Mouse (Mus musculus) forebrain, embryonic 12.5 days (tissue): ENCODE measurements around the gene Arl6ip1. TPM values are rescaled to one million over a fixed set of nuclear protein-coding genes. Genes with fewer than 3 reads are reported as not detected.
A peak's percentile ranks its signal among the peaks of the same experiment; 100 is the strongest.

Source experiments
- ATAC-seq: fragments of 200-750 bp; cut with Nextera tagmentation; 2 replicates; pipeline ENCODE4 v1.8.0; 2017; ENCODE audit warnings: moderate TSS enrichment; ENCODE audit not compliant: low FRiP score
- H3K27ac ChIP-seq: fragments of 300-500 bp; sonication (generic); 2 replicates; pipeline ENCODE4 v1.5.1; 2016; ENCODE audit warnings: mild to moderate bottlenecking
- H3K27me3 ChIP-seq: fragments of 300-500 bp; sonication (generic); 2 replicates; pipeline ENCODE4 v1.6.1; 2016; ENCODE audit warnings: mild to moderate bottlenecking
- H3K36me3 ChIP-seq: fragments of 300-500 bp; sonication (generic); replicated peaks from 2 replicates; pipeline ENCODE4 v1.6.1; 2016; ENCODE audit warnings: mild to moderate bottlenecking
- H3K4me1 ChIP-seq: fragments of 300-500 bp; sonication (generic); 2 replicates; pipeline ENCODE4 v1.6.1; 2016
- H3K4me2 ChIP-seq: fragments of 300-500 bp; sonication (generic); 2 replicates; pipeline ENCODE4 v1.6.1; 2016; ENCODE audit warnings: mild to moderate bottlenecking, moderate library complexity
- H3K4me3 ChIP-seq: fragments of 300-500 bp; sonication (generic); replicated peaks from 2 replicates; pipeline ENCODE4 v1.5.1; 2016; ENCODE audit warnings: mild to moderate bottlenecking
- H3K9ac ChIP-seq: fragments of 300-500 bp; sonication (generic); 2 replicates; pipeline ENCODE4 v1.6.1; 2016; ENCODE audit warnings: mild to moderate bottlenecking
- H3K9me3 ChIP-seq: fragments of 300-500 bp; sonication (generic); 2 replicates; pipeline ENCODE4 v1.6.1; 2016
- WGBS: fragments of 180-500 bp; shearing (Covaris S2); methylation state at CpG from one replicate; pipeline ENCODE4 v1.1.7; 2016; 5-methylcytosine and 5-hydroxymethylcytosine counted together
- polyA plus RNA-seq: library from polyadenylated mRNA; unstranded; fragments of >200 nt; fragmentation: Nextera tagmentation; extraction: Ambion mirVana; gene quantifications from 2 replicates; pipeline ENCODE4 v1.2.1, GENCODE M21; 2016

Arl6ip1 gene
- polyA plus RNA-seq, 1 experiment from 2014 or later: 624 TPM

DNA sequence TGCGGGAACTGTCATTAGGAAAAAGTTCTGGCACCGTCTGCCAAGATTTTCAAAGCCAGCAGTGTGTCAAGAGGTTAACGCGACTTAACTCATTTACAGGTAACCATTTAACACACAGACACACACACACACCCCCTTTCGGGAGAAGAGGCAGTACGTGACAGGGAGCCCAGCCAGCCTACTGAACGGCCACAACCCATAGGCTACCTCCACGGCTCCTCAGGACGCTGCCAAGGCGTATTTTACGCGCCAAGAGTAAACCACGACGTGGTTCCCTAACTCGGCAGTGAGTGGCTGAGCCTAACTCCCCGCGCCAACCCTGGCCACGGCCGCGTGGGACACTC is 14.0 kb downstream of the Arl6ip1 start:
- ATAC-seq: peak; percentile 64; the same call in 1 of the 2 replicates
- H3K36me3 ChIP-seq: peaks cover 69% of the 10 kb centered on the region
- under 1% methylated on average over 20 of the region's 20 CpGs for WGBS

DNA sequence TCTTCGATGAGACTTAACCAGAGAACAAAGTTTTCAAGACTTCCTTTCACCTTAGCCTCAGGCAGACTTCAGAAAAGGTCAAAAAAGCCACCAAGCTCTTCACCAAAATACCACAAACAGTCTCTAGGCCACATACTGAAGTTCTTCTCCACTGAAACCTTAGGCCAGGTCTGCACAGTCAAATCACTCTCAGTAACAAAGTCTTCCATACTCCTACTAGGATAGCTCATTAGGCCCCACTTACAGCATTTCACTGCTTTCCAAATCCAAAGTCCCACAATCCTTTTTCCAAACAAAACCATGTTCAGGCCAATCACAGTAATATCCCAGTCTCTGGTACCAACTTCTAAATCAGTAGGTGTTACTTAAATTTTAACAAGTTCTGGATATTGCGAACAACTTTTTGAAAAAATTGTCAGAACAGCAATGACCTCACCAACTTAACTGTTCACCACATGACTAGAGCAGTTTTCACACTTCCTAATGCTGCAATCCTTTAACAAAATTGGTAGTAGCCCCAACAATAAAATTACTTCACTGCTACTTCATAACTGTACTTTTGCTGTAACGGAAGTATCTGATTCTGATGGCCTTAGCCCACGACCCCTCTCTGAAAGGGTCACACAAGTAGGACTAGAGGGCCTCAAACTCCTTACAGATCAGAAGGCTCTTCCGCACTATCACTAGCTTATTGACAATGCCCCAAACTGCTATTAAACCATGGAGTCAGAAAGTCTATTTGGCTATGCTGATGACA is 15.7 kb downstream of the Arl6ip1 start:
- peak overlapping the region; percentile 99; the same call in 1 of the 2 replicates for H3K9ac ChIP-seq

More for the DNA sequence above, 14.0 kb downstream of the Arl6ip1 start:
- peak overlapping the region; percentile 91 for H3K27ac ChIP-seq
- peak overlapping the region; percentile 99 for H3K9ac ChIP-seq
- H3K9me3 ChIP-seq: no peaks in the 10 kb centered on the region
- peak overlapping the region; percentile 86 for H3K4me3 ChIP-seq
- H3K4me2 ChIP-seq: peak overlapping the region; percentile 94
- H3K27me3 ChIP-seq: no peaks in the 10 kb centered on the region
- H3K4me1 ChIP-seq: peaks cover 53% of the 10 kb centered on the region

DNA sequence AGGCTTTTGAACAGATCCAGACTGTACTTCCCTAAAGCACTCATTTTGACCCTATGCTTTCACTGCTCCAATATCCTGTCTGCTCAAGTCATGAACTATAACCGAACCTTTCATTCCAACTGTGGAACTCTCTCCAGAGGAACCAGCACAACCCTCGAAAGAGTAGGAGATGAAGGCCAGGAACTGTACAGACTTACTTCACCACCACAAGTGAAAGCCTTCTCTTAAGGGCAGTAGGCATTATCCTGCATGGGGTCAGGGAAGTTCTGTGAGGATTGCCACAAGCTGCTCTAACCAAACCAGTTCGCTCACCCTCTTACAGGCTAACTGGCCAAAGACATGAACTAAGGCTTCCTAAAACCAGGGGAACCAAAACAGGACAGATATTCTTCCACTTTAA is 18.3 kb downstream of the Arl6ip1 start:
- Histone ChIP-seq H3K27me3 (no peaks in the 10 kb centered on the region), H3K27ac (no peak overlapping the region), H3K9me3 (no peaks in the 10 kb centered on the region), H3K4me1 (peaks cover 54% of the 10 kb centered on the region), H3K4me3 (no peak overlapping the region), H3K9ac (no peak overlapping the region; the same call in 1 of the 2 replicates), H3K4me2 (peak overlapping the region; percentile 24), H3K36me3 (peaks cover 86% of the 10 kb centered on the region)
- 84% methylated on average over 3 of the region's 3 CpGs for WGBS
- ATAC-seq: no peak

More for the DNA sequence above, 15.7 kb downstream of the Arl6ip1 start:
- Histone ChIP-seq H3K9me3 (no peaks in the 10 kb centered on the region), H3K36me3 (peaks cover 69% of the 10 kb centered on the region), H3K4me1 (peaks cover 57% of the 10 kb centered on the region), H3K4me2 (peak overlapping the region; percentile 94), H3K4me3 (peak overlapping the region; percentile 86), H3K27ac (no peak overlapping the region), H3K27me3 (no peaks in the 10 kb centered on the region)
- ATAC-seq: no peak
- 80% methylated on average over 5 of the region's 5 CpGs for WGBS

- H3K4me2 ChIP-seq: no peak overlapping the region
- ATAC-seq: no peak
- WGBS: 60% methylated on average over 1 of the region's 1 CpGs
- H3K36me3 ChIP-seq: peaks cover 83% of the 10 kb centered on the region
- no peaks in the 10 kb centered on the region for H3K9me3 ChIP-seq
- no peak overlapping the region for H3K9ac ChIP-seq
- no peak overlapping the region for H3K27ac ChIP-seq
- H3K4me1 ChIP-seq: peaks cover 29% of the 10 kb centered on the region
- no peak overlapping the region for H3K4me3 ChIP-seq
- H3K27me3 ChIP-seq: no peaks in the 10 kb centered on the region
Observed at GRCm38 (mm10) chr7:118107671-118108070, 21.8 kb downstream of the Arl6ip1 start.

DNA sequence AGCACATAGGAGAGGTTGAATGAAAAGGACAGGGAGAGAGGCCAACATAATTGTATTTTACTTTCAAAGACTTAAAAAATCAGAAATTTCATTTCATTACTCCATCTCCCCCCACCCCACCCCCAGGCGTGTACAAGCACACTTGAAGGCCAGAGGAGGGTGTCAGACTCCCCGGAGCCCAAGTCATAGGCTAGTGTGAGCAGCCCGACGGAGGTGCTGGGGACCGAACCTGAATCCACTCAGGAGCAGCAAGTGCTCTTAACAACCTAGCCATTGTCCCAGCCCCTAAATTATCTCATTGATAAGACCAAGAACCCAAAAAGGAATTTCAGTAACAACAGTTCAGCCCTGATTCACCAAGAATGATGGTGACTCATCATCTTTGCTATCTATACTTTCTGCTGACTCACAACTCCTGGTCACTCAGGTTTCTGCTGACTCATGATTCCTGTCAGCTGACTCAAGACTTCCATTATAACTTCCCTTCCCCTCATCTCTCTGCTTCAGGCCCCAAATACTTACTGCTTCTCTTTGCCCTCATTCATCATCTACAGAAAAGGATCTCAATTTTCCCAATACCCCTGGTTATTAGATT is 24.9 kb downstream of the Arl6ip1 start:
- Histone ChIP-seq H3K4me1 (peaks cover 4% of the 10 kb centered on the region; the same call in 1 of the 2 replicates), H3K27ac (no peak overlapping the region), H3K9ac (no peak overlapping the region), H3K36me3 (peaks cover 52% of the 10 kb centered on the region), H3K27me3 (no peaks in the 10 kb centered on the region), H3K9me3 (no peaks in the 10 kb centered on the region), H3K4me3 (no peak overlapping the region), H3K4me2 (no peak overlapping the region)
- WGBS: 79% methylated on average over 5 of the region's 5 CpGs
- no peak for ATAC-seq

DNA sequence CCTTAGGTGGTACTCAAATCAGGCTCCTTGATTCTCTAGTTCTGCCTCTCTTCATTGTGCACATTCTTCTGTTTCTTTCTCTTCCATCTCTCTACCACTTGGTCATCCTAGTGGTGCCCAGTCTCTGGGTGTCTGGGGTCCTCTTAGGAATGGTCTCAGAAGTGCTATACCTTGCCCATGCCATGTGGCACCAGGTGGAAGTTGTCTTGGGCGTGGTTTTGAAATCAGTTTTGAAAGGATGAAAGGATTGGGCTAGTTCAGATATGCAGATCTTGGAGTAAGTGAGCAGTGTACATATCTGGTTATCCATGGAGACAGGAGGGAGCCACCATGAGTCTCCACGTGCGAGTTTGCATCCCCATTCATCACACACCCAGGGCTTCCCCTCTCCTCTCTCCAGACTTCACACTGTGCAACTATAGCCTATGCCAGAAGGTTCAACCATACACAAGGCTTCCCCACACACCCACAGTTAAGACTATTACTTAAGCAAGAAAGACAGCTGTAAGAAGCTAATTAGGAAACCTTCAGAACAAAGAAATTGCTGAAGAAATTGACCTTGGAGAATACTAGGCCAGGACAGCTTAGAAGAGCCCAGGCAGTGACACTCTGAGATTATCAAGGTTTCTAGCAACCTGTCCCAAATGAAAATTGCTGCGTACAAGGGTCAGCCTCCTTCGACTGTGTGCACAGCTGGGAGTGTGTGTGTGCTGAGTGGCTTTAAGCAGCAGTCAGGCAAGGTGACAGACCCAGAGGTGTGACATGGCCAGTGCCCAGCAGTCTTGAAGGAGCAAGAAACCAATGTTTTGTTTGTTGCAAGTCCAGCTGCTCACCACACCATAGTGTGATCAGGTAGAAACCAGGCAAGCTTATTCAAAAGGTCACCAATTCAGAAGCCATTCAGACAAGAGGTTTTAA is 25.7 kb downstream of the Arl6ip1 start:
- WGBS: 46% methylated on average over 5 of the region's 5 CpGs
- H3K4me1 ChIP-seq: peaks cover 4% of the 10 kb centered on the region; the same call in 1 of the 2 replicates
- H3K4me3 ChIP-seq: no peak overlapping the region
- H3K27me3 ChIP-seq: no peaks in the 10 kb centered on the region
- no peak overlapping the region for H3K4me2 ChIP-seq
- no peaks in the 10 kb centered on the region for H3K9me3 ChIP-seq
- peak overlapping the region; percentile 19; the same call in 1 of the 2 replicates for H3K27ac ChIP-seq
- peaks cover 44% of the 10 kb centered on the region for H3K36me3 ChIP-seq
- no peak overlapping the region for H3K9ac ChIP-seq
- no peak for ATAC-seq

- H3K4me1 ChIP-seq: peaks cover 4% of the 10 kb centered on the region; the same call in 1 of the 2 replicates
- no peaks in the 10 kb centered on the region for H3K9me3 ChIP-seq
- H3K4me2 ChIP-seq: no peak overlapping the region
- peak overlapping the region; percentile 27 for H3K27ac ChIP-seq
- no peak overlapping the region for H3K4me3 ChIP-seq
- peak; percentile 27 for ATAC-seq
- no peak overlapping the region for H3K9ac ChIP-seq
- WGBS: 53% methylated on average over 4 of the region's 4 CpGs
- no peaks in the 10 kb centered on the region for H3K27me3 ChIP-seq
- H3K36me3 ChIP-seq: peaks cover 35% of the 10 kb centered on the region
Observed at GRCm38 (mm10) chr7:118102678-118103461, 26.6 kb downstream of the Arl6ip1 start.

DNA sequence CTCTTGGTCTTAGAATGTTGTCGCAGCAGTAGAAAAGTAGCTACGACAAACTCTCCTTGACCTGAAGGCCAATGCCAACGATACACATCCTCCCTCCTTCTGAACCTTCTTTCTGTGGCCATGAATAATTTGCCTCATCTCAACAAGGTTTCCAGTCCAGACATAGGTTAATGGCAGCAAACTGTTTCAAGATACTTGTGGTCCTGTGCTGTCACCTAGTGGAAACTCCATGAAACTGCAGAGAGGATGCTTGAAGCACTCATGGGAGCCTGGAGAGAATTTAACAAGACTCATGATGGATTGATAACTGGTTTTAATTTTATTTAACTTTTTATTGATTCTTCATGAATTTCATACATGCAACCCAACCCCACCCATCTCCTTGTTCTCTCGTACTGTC is 27.2 kb downstream of the Arl6ip1 start:
- Histone ChIP-seq H3K4me3 (no peak overlapping the region), H3K36me3 (peaks cover 29% of the 10 kb centered on the region), H3K27me3 (no peaks in the 10 kb centered on the region), H3K9me3 (no peaks in the 10 kb centered on the region), H3K4me2 (no peak overlapping the region), H3K27ac (no peak overlapping the region), H3K9ac (no peak overlapping the region), H3K4me1 (peaks cover 4% of the 10 kb centered on the region; the same call in 1 of the 2 replicates)
- ATAC-seq: peak; percentile 24; the same call in 1 of the 2 replicates
- 50% methylated on average over 4 of the region's 4 CpGs for WGBS

DNA sequence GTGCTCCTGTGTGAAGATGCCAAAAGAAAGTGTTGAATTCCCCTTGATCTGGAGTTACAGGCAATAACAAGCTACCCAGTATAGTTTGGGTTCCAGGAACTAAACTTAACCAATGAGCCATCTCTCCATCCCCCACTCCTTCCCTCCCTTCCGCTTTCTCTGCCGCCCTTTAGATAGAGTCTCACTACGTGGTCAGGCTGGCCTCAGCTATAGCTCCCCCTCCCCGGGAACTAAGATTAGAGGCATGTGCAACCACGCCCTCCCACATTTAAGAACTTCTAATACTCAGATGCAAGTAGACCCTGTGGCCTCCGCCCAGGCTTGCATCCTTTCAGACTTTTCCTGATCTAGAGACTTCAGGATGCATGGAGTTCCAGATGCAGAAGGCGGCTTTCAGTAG is 31.8 kb downstream of the Arl6ip1 start:
- H3K4me2 ChIP-seq: no peak overlapping the region
- WGBS: 76% methylated on average over 7 of the region's 7 CpGs

DNA sequence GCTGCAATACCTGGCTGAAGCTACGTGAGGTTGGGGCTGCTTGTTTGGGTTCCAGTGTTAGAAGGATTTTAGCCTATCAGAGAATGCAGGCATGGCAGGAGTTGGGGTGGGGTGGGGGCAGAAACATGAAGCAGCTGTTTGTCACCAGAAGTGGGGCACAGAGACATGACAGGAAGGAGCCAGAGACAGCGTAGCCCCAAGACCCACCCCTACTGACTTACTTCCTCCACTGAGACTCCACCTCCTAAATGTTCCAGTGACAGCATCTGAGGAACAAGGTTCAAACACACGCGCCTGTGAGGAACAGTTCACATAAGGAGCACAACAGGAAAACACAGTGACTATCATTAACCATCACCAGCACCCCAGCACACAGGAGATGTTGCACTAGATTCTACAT is 49.5 kb downstream of the Arl6ip1 start:
- H3K36me3 ChIP-seq: no peaks in the 10 kb centered on the region
- H3K9ac ChIP-seq: no peak overlapping the region
- H3K4me2 ChIP-seq: no peak overlapping the region
- H3K9me3 ChIP-seq: no peaks in the 10 kb centered on the region
- 87% methylated on average over 4 of the region's 4 CpGs for WGBS
- no peaks in the 10 kb centered on the region for H3K4me1 ChIP-seq
- H3K4me3 ChIP-seq: no peak overlapping the region
- H3K27ac ChIP-seq: no peak overlapping the region
- H3K27me3 ChIP-seq: no peaks in the 10 kb centered on the region
- no peak for ATAC-seq

More for the DNA sequence above, 31.8 kb downstream of the Arl6ip1 start:
- Histone ChIP-seq H3K36me3 (no peaks in the 10 kb centered on the region), H3K27ac (no peak overlapping the region), H3K9ac (no peak overlapping the region), H3K27me3 (no peaks in the 10 kb centered on the region), H3K4me3 (no peak overlapping the region), H3K4me1 (no peaks in the 10 kb centered on the region; the same call in 1 of the 2 replicates), H3K9me3 (no peaks in the 10 kb centered on the region)
- ATAC-seq: no peak

DNA sequence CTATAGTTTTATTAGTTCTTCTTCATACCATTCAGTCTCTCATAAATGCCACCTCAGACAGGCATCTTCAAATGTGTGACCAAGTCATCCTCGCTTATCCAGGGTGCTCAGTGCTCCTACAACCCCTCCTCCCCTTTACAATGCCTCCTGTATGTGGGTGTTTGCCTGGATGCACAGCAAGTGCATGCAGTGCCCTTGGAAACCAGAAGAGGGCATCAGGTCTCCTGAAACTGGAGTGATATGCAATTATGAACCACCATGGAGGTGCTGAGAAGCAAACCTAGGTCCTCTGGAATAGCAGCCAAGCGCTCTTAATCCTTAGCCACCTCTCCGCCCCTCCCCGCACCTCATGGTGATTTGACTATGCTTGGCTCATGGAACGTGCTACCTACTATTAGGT is 50.4 kb downstream of the Arl6ip1 start:
- 92% methylated on average over 5 of the region's 5 CpGs for WGBS
- H3K9me3 ChIP-seq: no peaks in the 10 kb centered on the region
- H3K9ac ChIP-seq: no peak overlapping the region
- no peaks in the 10 kb centered on the region for H3K36me3 ChIP-seq
- no peak overlapping the region for H3K4me3 ChIP-seq
- no peak overlapping the region for H3K4me2 ChIP-seq
- ATAC-seq: no peak
- no peaks in the 10 kb centered on the region for H3K27me3 ChIP-seq
- no peak overlapping the region for H3K27ac ChIP-seq
- no peaks in the 10 kb centered on the region for H3K4me1 ChIP-seq
